Mouse (Mus musculus): ENCODE results near the gene Wdr11. TPM values are rescaled to one million over a fixed set of nuclear protein-coding genes. Genes with fewer than 3 reads are reported as not detected.

The Wdr11 gene
- polyA plus RNA-seq (2014; fragmentation: Nextera tagmentation; extraction: Ambion mirVana), result 37.1 and 44.0 TPM in 2 replicates

GRCm38 (mm10) chr7:129591371-129592131, at the start of gene Wdr11:
Gene Wdr11 (plus strand): TSS chr7:129591863.
- Histone ChIP-seq H3K36me3 (ENCODE audit: control insufficient read depth, insufficient read depth, low read length) (no peaks in the 10 kb centered on the region), H3K4me3 (ENCODE audit: low read depth, low read length) (peak within 1 kb of the TSS; percentile 76), H3K4me1 (ENCODE audit: control insufficient read depth, insufficient read depth, low read length) (no peaks in the 10 kb centered on the region), H3K27ac (ENCODE audit: low read depth, low read length) (peak within 1 kb of the TSS; percentile 88), H3K4me2 (ENCODE audit: low read depth, low read length) (peak within 1 kb of the TSS; percentile 73), H3K9me3 (ENCODE audit: control insufficient read depth, low read length) (no peaks in the 10 kb centered on the region), H3K27me3 (ENCODE audit: control insufficient read depth, insufficient read depth, low read length) (no peaks in the 10 kb centered on the region), H3K9ac (replicated peaks; ENCODE audit: low read depth, low read length) (peak within 1 kb of the TSS; percentile 84)
- peak; percentile 86 for ATAC-seq (ENCODE audit: low read depth)
- WGBS, result 3% methylated on average over 37 of the region's 37 CpGs

DNA sequence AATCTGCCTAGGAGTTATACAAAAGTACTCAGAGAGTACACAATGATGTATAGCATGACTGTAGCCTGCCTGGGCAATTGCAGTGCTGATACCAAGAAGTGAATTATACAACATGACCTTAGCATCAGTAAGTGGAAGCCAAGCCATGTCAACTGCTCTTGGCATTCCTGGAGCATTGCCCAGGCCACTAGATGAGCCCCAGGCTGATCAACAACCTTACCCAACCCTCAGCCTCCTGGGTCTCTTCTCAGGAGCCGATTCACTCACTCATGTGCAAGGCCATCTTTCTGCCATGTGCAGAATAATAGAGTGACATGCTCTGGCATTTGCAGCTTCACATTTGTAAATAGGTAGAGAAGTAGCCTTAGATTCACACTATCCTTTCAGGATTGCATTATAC, 24.1 kb upstream of the Wdr11 start:
- 48% methylated on average over 1 of the region's 1 CpGs for WGBS
- Histone ChIP-seq H3K27ac (ENCODE audit: low read depth, low read length) (no peak overlapping the region), H3K36me3 (ENCODE audit: control insufficient read depth, insufficient read depth, low read length) (no peaks in the 10 kb centered on the region), H3K9ac (replicated peaks; ENCODE audit: low read depth, low read length) (no peak overlapping the region), H3K9me3 (ENCODE audit: control insufficient read depth, low read length) (no peaks in the 10 kb centered on the region), H3K4me3 (ENCODE audit: low read depth, low read length) (no peak overlapping the region), H3K27me3 (ENCODE audit: control insufficient read depth, insufficient read depth, low read length) (no peaks in the 10 kb centered on the region), H3K4me1 (ENCODE audit: control insufficient read depth, insufficient read depth, low read length) (no peaks in the 10 kb centered on the region), H3K4me2 (ENCODE audit: low read depth, low read length) (no peak overlapping the region)
- ATAC-seq (ENCODE audit: low read depth), result no peak

DNA sequence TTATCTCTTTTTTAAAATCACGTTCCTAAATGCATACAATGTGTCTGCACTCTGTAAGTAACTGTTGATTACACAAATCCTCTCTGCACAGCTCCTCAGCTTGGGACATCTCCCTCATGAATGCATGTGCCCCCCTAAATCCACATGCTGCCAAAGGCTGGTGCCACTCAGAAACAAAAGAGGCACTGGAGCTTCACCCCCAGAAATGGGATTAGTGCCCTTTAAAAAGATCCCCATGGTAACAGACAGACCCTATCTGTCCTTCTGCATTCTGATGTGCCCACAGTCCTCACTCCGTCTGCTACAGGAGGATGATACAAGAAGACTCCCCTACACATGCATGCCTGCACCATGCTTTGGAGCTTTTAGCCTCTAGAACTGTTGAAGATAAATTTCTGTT, 23.3 kb upstream of the Wdr11 start:
- 30% methylated on average over 2 of the region's 2 CpGs for WGBS
- peak; percentile 44; the same call in 1 of the 2 replicates for ATAC-seq (ENCODE audit: low read depth)
- Histone ChIP-seq H3K27ac (ENCODE audit: low read depth, low read length) (no peak overlapping the region), H3K9me3 (ENCODE audit: control insufficient read depth, low read length) (no peaks in the 10 kb centered on the region), H3K4me3 (ENCODE audit: low read depth, low read length) (no peak overlapping the region), H3K4me2 (ENCODE audit: low read depth, low read length) (no peak overlapping the region), H3K36me3 (ENCODE audit: control insufficient read depth, insufficient read depth, low read length) (no peaks in the 10 kb centered on the region), H3K9ac (replicated peaks; ENCODE audit: low read depth, low read length) (no peak overlapping the region), H3K27me3 (ENCODE audit: control insufficient read depth, insufficient read depth, low read length) (no peaks in the 10 kb centered on the region), H3K4me1 (ENCODE audit: control insufficient read depth, insufficient read depth, low read length) (no peaks in the 10 kb centered on the region)

DNA sequence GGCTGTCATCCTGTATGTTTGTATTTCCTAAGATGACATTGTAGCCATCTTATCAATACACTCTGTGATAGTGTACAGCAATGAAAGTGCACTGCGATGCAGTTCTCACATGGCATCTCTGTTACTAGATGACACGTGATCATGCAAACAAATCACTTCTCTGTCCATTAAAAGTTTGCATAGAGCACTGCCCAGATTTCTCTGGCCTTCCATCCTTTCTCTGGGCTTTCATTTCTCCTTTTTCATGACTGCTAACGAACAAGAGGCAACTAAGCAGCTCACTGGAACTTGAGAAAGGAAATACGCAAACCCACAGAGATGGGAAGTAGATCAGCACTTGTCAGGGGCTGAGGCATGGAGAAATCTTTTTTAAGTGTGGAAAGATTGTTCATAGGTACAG, 17.2 kb upstream of the Wdr11 start:
- WGBS, result 78% methylated on average over 4 of the region's 4 CpGs
- no peak for ATAC-seq (ENCODE audit: low read depth)
- no peak overlapping the region for H3K4me3 ChIP-seq (ENCODE audit: low read depth, low read length)
- H3K9me3 ChIP-seq (ENCODE audit: control insufficient read depth, low read length), result no peaks in the 10 kb centered on the region
- no peaks in the 10 kb centered on the region for H3K4me1 ChIP-seq (ENCODE audit: control insufficient read depth, insufficient read depth, low read length)
- H3K27me3 ChIP-seq (ENCODE audit: control insufficient read depth, insufficient read depth, low read length), result no peaks in the 10 kb centered on the region
- no peak overlapping the region for H3K27ac ChIP-seq (ENCODE audit: low read depth, low read length)
- no peak overlapping the region for H3K4me2 ChIP-seq (ENCODE audit: low read depth, low read length)
- H3K36me3 ChIP-seq (ENCODE audit: control insufficient read depth, insufficient read depth, low read length), result no peaks in the 10 kb centered on the region
- no peak overlapping the region for H3K9ac ChIP-seq (replicated peaks; ENCODE audit: low read depth, low read length)

GRCm38 (mm10) chr7:129575110-129575784, 16.4 kb upstream of the Wdr11 start:
- H3K4me2 ChIP-seq (ENCODE audit: low read depth, low read length), result no peak overlapping the region
- 16% methylated on average over 7 of the region's 7 CpGs for WGBS
- H3K9me3 ChIP-seq (ENCODE audit: control insufficient read depth, low read length), result no peaks in the 10 kb centered on the region
- H3K27me3 ChIP-seq (ENCODE audit: control insufficient read depth, insufficient read depth, low read length), result no peaks in the 10 kb centered on the region
- no peak overlapping the region for H3K27ac ChIP-seq (ENCODE audit: low read depth, low read length)
- ATAC-seq (ENCODE audit: low read depth), result no peak
- no peaks in the 10 kb centered on the region for H3K36me3 ChIP-seq (ENCODE audit: control insufficient read depth, insufficient read depth, low read length)
- no peak overlapping the region for H3K4me3 ChIP-seq (ENCODE audit: low read depth, low read length)
- no peaks in the 10 kb centered on the region for H3K4me1 ChIP-seq (ENCODE audit: control insufficient read depth, insufficient read depth, low read length)
- H3K9ac ChIP-seq (replicated peaks; ENCODE audit: low read depth, low read length), result no peak overlapping the region

DNA sequence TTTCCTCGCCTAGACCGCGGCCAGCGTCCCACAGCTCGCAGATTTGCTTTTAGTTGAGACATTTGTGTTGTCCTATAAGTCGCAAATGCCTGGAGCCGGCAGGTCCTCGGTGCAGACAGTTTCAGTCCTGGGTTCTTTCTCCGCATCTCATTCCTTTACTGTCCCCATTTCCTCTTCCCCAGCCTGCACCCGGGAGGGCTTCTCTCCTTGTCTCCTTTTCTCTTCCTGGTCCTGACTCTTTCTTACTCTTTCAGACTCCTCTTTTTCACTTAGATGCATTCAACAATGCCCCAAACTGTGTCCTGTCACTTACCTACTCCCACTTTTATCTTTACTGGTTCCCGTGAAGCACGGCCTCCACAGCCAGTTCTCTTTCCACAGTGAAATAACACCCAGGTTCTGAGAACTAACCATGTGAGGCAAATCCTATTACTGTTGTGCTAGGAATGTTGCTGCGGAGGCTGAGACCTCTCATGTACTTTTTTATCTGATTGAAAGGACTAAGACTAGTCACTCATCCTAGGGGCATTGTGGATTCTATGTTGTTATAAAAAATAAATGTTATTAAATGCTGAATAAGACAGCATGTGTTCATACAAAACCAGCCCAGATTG, 576 bp downstream of the Wdr11 start:
- Histone ChIP-seq H3K4me2 (ENCODE audit: low read depth, low read length) (peak overlapping the region; percentile 73), H3K4me1 (ENCODE audit: control insufficient read depth, insufficient read depth, low read length) (no peaks in the 10 kb centered on the region), H3K4me3 (ENCODE audit: low read depth, low read length) (peak overlapping the region; percentile 76), H3K9ac (replicated peaks; ENCODE audit: low read depth, low read length) (peak overlapping the region; percentile 84), H3K9me3 (ENCODE audit: control insufficient read depth, low read length) (no peaks in the 10 kb centered on the region), H3K36me3 (ENCODE audit: control insufficient read depth, insufficient read depth, low read length) (no peaks in the 10 kb centered on the region), H3K27ac (ENCODE audit: low read depth, low read length) (peak overlapping the region; percentile 88), H3K27me3 (ENCODE audit: control insufficient read depth, insufficient read depth, low read length) (no peaks in the 10 kb centered on the region)
- ATAC-seq (ENCODE audit: low read depth), result no peak
- under 1% methylated on average over 13 of the region's 13 CpGs for WGBS

- Histone ChIP-seq H3K9ac (replicated peaks; ENCODE audit: low read depth, low read length) (no peak overlapping the region), H3K9me3 (ENCODE audit: control insufficient read depth, low read length) (no peaks in the 10 kb centered on the region), H3K4me1 (ENCODE audit: control insufficient read depth, insufficient read depth, low read length) (no peaks in the 10 kb centered on the region), H3K36me3 (ENCODE audit: control insufficient read depth, insufficient read depth, low read length) (peaks cover 16% of the 10 kb centered on the region), H3K4me3 (ENCODE audit: low read depth, low read length) (no peak overlapping the region), H3K27me3 (ENCODE audit: control insufficient read depth, insufficient read depth, low read length) (no peaks in the 10 kb centered on the region), H3K4me2 (ENCODE audit: low read depth, low read length) (no peak overlapping the region), H3K27ac (ENCODE audit: low read depth, low read length) (no peak overlapping the region)
- no peak for ATAC-seq (ENCODE audit: low read depth)
- WGBS, result 94% methylated on average over 2 of the region's 2 CpGs
Observed at GRCm38 (mm10) chr7:129597186-129597585, 5.5 kb downstream of the Wdr11 start.

GRCm38 (mm10) chr7:129606291-129606690, 14.6 kb downstream of the Wdr11 start:
- Histone ChIP-seq H3K36me3 (ENCODE audit: control insufficient read depth, insufficient read depth, low read length) (peaks cover 45% of the 10 kb centered on the region), H3K9me3 (ENCODE audit: control insufficient read depth, low read length) (no peaks in the 10 kb centered on the region), H3K9ac (replicated peaks; ENCODE audit: low read depth, low read length) (no peak overlapping the region), H3K4me3 (ENCODE audit: low read depth, low read length) (no peak overlapping the region), H3K4me1 (ENCODE audit: control insufficient read depth, insufficient read depth, low read length) (no peaks in the 10 kb centered on the region), H3K4me2 (ENCODE audit: low read depth, low read length) (no peak overlapping the region), H3K27ac (ENCODE audit: low read depth, low read length) (no peak overlapping the region), H3K27me3 (ENCODE audit: control insufficient read depth, insufficient read depth, low read length) (no peaks in the 10 kb centered on the region)
- WGBS, result 94% methylated on average over 8 of the region's 8 CpGs
- ATAC-seq (ENCODE audit: low read depth), result no peak

GRCm38 (mm10) chr7:129621141-129621540, 29.5 kb downstream of the Wdr11 start:
- 96% methylated on average over 5 of the region's 5 CpGs for WGBS
- H3K4me1 ChIP-seq (ENCODE audit: control insufficient read depth, insufficient read depth, low read length), result no peaks in the 10 kb centered on the region
- H3K4me2 ChIP-seq (ENCODE audit: low read depth, low read length), result no peak overlapping the region
- ATAC-seq (ENCODE audit: low read depth), result no peak
- H3K9ac ChIP-seq (replicated peaks; ENCODE audit: low read depth, low read length), result no peak overlapping the region
- H3K36me3 ChIP-seq (ENCODE audit: control insufficient read depth, insufficient read depth, low read length), result peaks cover 39% of the 10 kb centered on the region
- H3K27ac ChIP-seq (ENCODE audit: low read depth, low read length), result no peak overlapping the region
- H3K4me3 ChIP-seq (ENCODE audit: low read depth, low read length), result no peak overlapping the region
- H3K9me3 ChIP-seq (ENCODE audit: control insufficient read depth, low read length), result no peaks in the 10 kb centered on the region
- H3K27me3 ChIP-seq (ENCODE audit: control insufficient read depth, insufficient read depth, low read length), result no peaks in the 10 kb centered on the region

All from neural tube, embryonic 14.5 days (tissue).